Mouse (Mus musculus): ENCODE data around the gene Olfr649. TPM values are rescaled to one million over a fixed set of nuclear protein-coding genes. Genes with fewer than 3 reads are reported as not detected.

Gene Olfr649
- polyA plus RNA-seq (2015; fragmentation: Nextera tagmentation; extraction: Ambion mirVana): not detected in 2 replicates

DNA sequence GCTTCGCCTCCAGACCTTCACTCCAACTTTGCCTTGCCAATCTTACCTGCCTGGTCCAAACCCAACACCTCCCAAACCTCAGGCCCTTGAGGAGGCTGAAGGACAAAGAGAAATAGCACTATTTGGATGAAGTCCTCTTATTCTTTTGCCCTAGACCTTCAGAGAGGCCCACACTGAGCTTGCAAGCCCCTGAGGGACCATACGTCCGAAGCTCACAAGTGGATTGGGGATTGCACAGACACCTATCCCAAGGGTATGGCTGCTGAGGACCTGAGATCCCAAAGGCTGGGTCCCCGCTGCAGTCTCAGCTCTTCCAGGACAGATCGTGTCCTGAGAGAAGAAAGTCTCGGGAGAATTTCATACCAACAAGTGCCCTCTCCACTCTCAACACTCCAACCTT lies at the start of gene Olfr649:
TSS of gene Olfr649 (minus strand) at position 101 of the 400 bp plus-strand sequence.

DNA sequence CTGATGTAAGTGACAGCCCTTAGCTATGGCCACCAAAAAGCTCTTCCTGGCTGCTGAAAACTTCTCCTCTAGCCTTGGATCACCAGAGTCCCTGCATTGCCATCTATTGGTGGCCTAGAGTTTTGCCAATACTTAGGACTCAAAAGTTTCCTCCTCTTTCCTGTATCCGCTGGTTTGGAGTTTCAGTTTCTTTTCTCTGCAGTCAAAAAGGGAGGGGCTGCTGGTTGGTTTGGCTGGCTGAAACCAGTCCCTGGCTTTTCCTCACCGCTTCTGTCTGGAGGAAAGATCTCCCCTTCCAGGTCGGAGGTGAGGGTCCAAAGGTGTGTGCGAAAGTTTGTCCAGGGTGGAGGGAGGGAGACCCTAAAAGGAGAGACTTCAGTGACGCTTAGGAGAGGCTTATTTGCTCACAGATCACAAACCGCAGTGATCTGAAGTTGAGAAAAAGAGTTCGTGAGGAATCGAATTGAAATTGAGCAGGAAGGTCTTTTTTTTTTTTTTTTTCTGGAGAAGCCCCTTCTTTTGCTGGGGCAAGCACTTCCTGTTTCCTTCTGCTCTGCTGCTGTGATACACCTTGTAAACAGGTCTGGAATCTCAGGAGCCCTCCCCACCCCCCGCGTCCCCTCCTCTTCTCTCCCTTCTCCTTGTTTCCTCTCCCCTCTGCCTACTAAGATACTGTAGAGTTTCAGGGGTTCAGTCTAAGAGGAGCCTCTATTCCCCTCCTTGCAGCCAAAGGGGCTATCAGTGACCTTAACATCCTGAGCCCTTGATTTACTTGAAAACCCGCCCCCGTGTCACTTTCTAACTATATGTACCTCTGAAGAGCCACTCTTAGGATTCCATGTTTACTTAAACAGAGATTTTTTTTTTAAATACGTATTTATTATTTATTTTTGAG lies 48.7 kb upstream of the Olfr649 start, which contains the start of gene Trim34a:
TSS of gene Trim34a (plus strand) at position 171 of the 895 bp plus-strand sequence.

DNA sequence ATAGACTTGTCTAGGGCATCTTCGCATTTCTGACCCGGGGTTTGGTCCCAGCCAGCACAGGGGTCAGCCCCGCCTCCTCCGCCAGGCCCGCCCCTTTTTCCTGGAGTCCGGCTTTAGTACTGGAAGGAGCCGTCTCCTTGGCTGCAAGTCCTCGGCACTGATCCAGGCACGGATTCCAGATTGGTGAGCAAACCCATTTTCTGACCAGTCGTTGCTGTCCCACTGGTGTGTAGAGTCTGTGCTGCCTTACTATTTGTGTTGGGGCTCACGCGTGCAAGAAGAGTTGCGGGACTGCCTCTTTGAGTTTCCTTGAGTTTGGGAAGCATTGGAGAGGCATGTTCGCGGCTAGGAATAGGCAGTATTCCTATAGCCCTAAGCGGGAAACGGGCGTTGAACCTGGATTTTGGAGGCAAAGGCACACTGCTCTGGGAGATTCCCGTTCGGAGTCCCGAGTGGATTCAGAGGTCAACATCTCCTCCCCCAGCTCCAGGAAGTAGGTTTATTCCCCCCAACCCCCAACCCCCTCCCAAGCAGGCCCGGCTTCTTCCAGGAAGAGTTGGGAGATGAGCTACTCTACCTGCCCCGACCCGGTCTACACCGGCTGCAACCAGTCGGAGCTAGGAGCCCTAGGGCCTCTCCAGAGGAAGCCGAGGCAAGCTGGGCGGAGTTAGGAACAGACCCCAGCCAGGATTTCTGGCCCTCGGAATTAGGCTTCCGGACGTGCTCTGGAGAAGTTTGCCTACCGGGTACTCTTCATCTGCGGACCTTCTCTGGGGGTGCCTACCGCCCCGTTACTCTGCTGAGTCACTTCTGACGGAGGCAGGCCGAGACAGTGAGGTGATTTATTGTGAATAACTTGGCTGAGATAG lies 23.1 kb upstream of the Olfr649 start, which contains the start of gene Trim6:
TSS of gene Trim6 (plus strand) at position 93 of the 869 bp plus-strand sequence.

DNA sequence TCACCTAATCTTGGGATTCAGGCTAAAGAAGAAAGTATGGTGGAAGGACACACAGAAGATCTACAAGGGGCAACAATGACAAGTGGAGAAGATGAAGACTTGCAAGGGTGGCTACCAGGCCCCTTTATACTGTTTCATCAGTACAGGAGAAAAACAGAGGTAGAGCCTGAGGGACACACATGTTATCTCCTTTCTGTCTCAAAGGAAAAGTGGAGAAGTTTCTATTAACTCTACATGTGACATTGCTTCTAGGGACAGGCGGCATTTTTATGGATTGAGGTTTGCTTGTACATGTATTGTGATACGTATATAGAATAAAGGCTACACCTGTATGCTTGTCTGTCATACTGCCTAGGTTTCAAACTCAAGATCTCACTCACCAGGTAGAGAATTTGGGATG lies 12.5 kb downstream of the Olfr649 start, which contains the start of gene Olfr648:
TSS of gene Olfr648 (minus strand) at position 101 of the 400 bp plus-strand sequence.

DNA sequence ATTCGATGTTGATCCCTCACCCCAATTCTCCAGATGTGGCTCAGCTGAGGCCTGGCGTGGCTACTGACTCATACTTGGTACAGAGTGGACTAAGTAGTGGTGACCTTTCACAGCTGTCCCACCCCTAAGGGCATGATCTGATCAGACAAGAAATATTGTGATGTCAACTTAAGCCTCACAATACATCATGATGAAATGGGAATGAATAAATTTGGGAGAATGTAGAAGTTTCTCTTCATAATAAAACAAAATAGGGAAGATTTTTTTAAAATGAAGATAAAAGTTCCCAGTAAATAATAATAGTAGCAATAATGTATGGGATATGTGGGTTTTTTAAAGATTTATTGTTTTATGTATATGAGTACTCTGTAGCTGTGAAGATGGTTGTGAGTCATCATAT lies 45.3 kb downstream of the Olfr649 start, which contains the start of gene Ubqlnl:
TSS of gene Ubqlnl (minus strand) at position 101 of the 400 bp plus-strand sequence.

DNA sequence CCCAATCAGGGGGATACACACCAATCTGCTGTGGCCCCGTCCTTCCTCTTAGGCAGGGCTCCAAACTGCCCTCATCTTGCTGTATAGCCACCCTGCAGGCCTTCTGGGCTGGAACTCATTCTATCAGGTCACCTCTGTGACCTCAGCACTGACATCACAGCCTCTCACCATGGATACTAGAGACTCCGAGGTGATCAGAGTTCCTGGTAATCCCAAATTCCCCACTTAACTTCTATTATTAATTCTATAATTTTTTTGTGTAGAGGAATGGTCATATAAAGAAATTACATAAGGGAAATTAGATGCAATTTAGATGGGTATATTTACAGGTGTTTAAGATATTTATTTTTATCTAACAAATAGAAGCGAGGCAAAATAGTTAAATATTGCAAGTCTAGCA lies 52.6 kb downstream of the Olfr649 start, which contains the start of gene Ubqln3:
TSS of gene Ubqln3 (minus strand) at position 101 of the 400 bp plus-strand sequence.

Other genes with a start within 250 kb of the Olfr649 start
- not detected in 2 replicates for gene Olfr635, start 224.8 kb downstream of the Olfr649 start, polyA plus RNA-seq (2015; fragmentation: Nextera tagmentation; extraction: Ambion mirVana)
- not detected in 2 replicates for gene Olfr638, start 197.2 kb downstream of the Olfr649 start, polyA plus RNA-seq (2015; fragmentation: Nextera tagmentation; extraction: Ambion mirVana)
- not detected in 2 replicates for gene Olfr639, start 178.7 kb downstream of the Olfr649 start, polyA plus RNA-seq (2015; fragmentation: Nextera tagmentation; extraction: Ambion mirVana)
- gene Olfr640, start 170.4 kb downstream of the Olfr649 start, polyA plus RNA-seq (2015; fragmentation: Nextera tagmentation; extraction: Ambion mirVana): not detected in 2 replicates
- gene Olfr641, start 160.5 kb downstream of the Olfr649 start, polyA plus RNA-seq (2015; fragmentation: Nextera tagmentation; extraction: Ambion mirVana): not detected in 2 replicates
- gene Olfr642, start 143.3 kb downstream of the Olfr649 start, polyA plus RNA-seq (2015; fragmentation: Nextera tagmentation; extraction: Ambion mirVana): not detected in 2 replicates
- not detected in 2 replicates for gene 4930516K23Rik, start 134.5 kb downstream of the Olfr649 start, polyA plus RNA-seq (2015; fragmentation: Nextera tagmentation; extraction: Ambion mirVana)
- not detected in 2 replicates for gene Olfr644, start 124.1 kb downstream of the Olfr649 start, polyA plus RNA-seq (2015; fragmentation: Nextera tagmentation; extraction: Ambion mirVana)
- not detected in 2 replicates for gene Olfr645, start 110.5 kb downstream of the Olfr649 start, polyA plus RNA-seq (2015; fragmentation: Nextera tagmentation; extraction: Ambion mirVana)
- not detected in 2 replicates for gene Olfr646, start 91.1 kb downstream of the Olfr649 start, polyA plus RNA-seq (2015; fragmentation: Nextera tagmentation; extraction: Ambion mirVana)
- gene Ubqln5, start 66.2 kb downstream of the Olfr649 start, polyA plus RNA-seq (2015; fragmentation: Nextera tagmentation; extraction: Ambion mirVana): not detected in 2 replicates
- not detected in 2 replicates for gene Olfr643, start 58.6 kb downstream of the Olfr649 start, polyA plus RNA-seq (2015; fragmentation: Nextera tagmentation; extraction: Ambion mirVana)
- gene Ubqln3, start 52.7 kb downstream of the Olfr649 start, polyA plus RNA-seq (2015; fragmentation: Nextera tagmentation; extraction: Ambion mirVana): not detected in 2 replicates
- gene Ubqlnl, start 45.4 kb downstream of the Olfr649 start, polyA plus RNA-seq (2015; fragmentation: Nextera tagmentation; extraction: Ambion mirVana): not detected in 2 replicates
- not detected in 2 replicates for gene Olfm5, start 31.2 kb downstream of the Olfr649 start, polyA plus RNA-seq (2015; fragmentation: Nextera tagmentation; extraction: Ambion mirVana)
- 0.09 and 0.10 TPM in 2 replicates for gene Olfr648, start 12.6 kb downstream of the Olfr649 start, polyA plus RNA-seq (2015; fragmentation: Nextera tagmentation; extraction: Ambion mirVana)
- 0.95 and 1.4 TPM in 2 replicates for gene Trim6, start 22.8 kb upstream of the Olfr649 start, polyA plus RNA-seq (2015; fragmentation: Nextera tagmentation; extraction: Ambion mirVana)
- 5.5 and 7.2 TPM in 2 replicates for gene Trim34a, start 48.5 kb upstream of the Olfr649 start, polyA plus RNA-seq (2015; fragmentation: Nextera tagmentation; extraction: Ambion mirVana)
- gene Trim5, start 92.1 kb upstream of the Olfr649 start, polyA plus RNA-seq (2015; fragmentation: Nextera tagmentation; extraction: Ambion mirVana): 1.5 and 2.9 TPM in 2 replicates
- gene Trim12a, start 119.5 kb upstream of the Olfr649 start, polyA plus RNA-seq (2015; fragmentation: Nextera tagmentation; extraction: Ambion mirVana): 22.6 and 24.5 TPM in 2 replicates
- gene Trim34b, start 133.5 kb upstream of the Olfr649 start, polyA plus RNA-seq (2015; fragmentation: Nextera tagmentation; extraction: Ambion mirVana): 0.11 and 0.25 TPM in 2 replicates
- gene Trim12c, start 157.4 kb upstream of the Olfr649 start, polyA plus RNA-seq (2015; fragmentation: Nextera tagmentation; extraction: Ambion mirVana): 4.2 and 5.0 TPM in 2 replicates
- gene Trim30b, start 173.9 kb upstream of the Olfr649 start, polyA plus RNA-seq (2015; fragmentation: Nextera tagmentation; extraction: Ambion mirVana): 0.69 and 0.73 TPM in 2 replicates
- gene Trim30c, start 204.9 kb upstream of the Olfr649 start, polyA plus RNA-seq (2015; fragmentation: Nextera tagmentation; extraction: Ambion mirVana): 0.12 and 0.60 TPM in 2 replicates

All from adrenal gland, postnatal 0 days (tissue).